Mouse (Mus musculus) bone marrow macrophage, adult 2 months (primary cell): Measurements from ENCODE around the gene Slc50a1. TPM values are rescaled to one million over a fixed set of nuclear protein-coding genes. Genes with fewer than 3 reads are reported as not detected.

Experiments used
- H3K27ac ChIP-seq: 2 replicates; pipeline ENCODE4 v1.5.1; 2012; ENCODE audit warnings: low read depth, low read length; ENCODE audit not compliant: insufficient read depth
- H3K4me1 ChIP-seq: 2 replicates; pipeline ENCODE4 v1.6.1; 2012; ENCODE audit warnings: low read length; ENCODE audit not compliant: control insufficient read depth, insufficient read depth
- H3K4me3 ChIP-seq: 2 replicates; pipeline ENCODE4 v1.5.1; 2012; ENCODE audit warnings: mild to moderate bottlenecking, low read length, moderate library complexity; ENCODE audit not compliant: insufficient read depth
- CTCF ChIP-seq: IDR thresholded peaks from 2 replicates; pipeline ENCODE4 v1.5.1; 2012; ENCODE audit warnings: low read depth, mild to moderate bottlenecking, low read length, moderate library complexity
- POLR2A ChIP-seq: IDR thresholded peaks from 2 replicates; pipeline ENCODE4 v1.6.1; 2012; ENCODE audit warnings: mild to moderate bottlenecking, low read depth, low read length, borderline replicate concordance
- polyA plus RNA-seq: library from polyadenylated mRNA; stranded (reverse); fragments of >200 nt; gene quantifications from 2 replicates; pipeline ENCODE4 v1.2.4, GENCODE M21; 2012; ENCODE audit not compliant: missing spikeins, insufficient read depth, insufficient read length

Gene Slc50a1
- polyA plus RNA-seq, 1 experiment, result 42.7 TPM

- no peak overlapping the region for H3K4me3 ChIP-seq
- no peak for TF ChIP-seq POLR2A
- no peak for TF ChIP-seq CTCF
- no peak overlapping the region for H3K27ac ChIP-seq
- peaks cover 7% of the 10 kb centered on the region; the same call in 1 of the 2 replicates for H3K4me1 ChIP-seq
These were observed 44.0 kb downstream of the Slc50a1 start for GRCm38 (mm10) chr3:89226361-89226760.

DNA sequence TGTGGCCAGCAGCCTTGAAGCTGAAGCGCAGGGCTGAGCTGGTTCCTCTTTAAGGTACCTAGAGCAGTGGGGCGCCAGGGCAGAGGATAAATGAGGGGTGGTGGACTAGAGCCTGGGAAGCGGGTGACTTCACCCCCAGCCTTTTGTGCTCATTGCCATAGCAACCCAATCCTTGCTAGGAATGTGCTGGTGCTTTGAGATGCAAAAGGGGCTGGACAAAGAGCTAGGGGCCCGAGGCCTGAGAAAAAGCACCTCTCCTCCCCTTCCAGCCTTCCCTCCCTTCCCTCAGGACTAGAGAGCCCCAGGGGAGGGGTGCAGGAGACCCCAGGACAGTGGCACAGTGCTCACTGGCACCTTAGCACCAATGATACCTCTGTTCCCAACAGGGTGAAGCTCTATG is 44.5 kb downstream of the Slc50a1 start:
- Histone ChIP-seq H3K4me1 (peaks cover 5% of the 10 kb centered on the region; the same call in 1 of the 2 replicates), H3K4me3 (no peak overlapping the region), H3K27ac (no peak overlapping the region)
- no peak for TF ChIP-seq POLR2A
- TF ChIP-seq CTCF, result no peak

- H3K4me1 ChIP-seq, result peaks cover 5% of the 10 kb centered on the region; the same call in 1 of the 2 replicates
- no peak overlapping the region for H3K27ac ChIP-seq
- TF ChIP-seq CTCF (no peak), POLR2A (no peak)
- H3K4me3 ChIP-seq, result no peak overlapping the region
These were observed 45.0 kb downstream of the Slc50a1 start for GRCm38 (mm10) chr3:89225321-89225815.

GRCm38 (mm10) chr3:89224796-89225195 is 45.6 kb downstream of the Slc50a1 start:
- H3K4me1 ChIP-seq, result peaks cover 5% of the 10 kb centered on the region; the same call in 1 of the 2 replicates
- no peak overlapping the region for H3K27ac ChIP-seq
- no peak for TF ChIP-seq CTCF
- TF ChIP-seq POLR2A, result no peak
- H3K4me3 ChIP-seq, result no peak overlapping the region

- Histone ChIP-seq H3K27ac (no peak overlapping the region), H3K4me1 (no peaks in the 10 kb centered on the region), H3K4me3 (no peak overlapping the region)
- no peak for TF ChIP-seq CTCF
- TF ChIP-seq POLR2A, result no peak
These were observed 49.2 kb downstream of the Slc50a1 start for GRCm38 (mm10) chr3:89221167-89221566.

DNA sequence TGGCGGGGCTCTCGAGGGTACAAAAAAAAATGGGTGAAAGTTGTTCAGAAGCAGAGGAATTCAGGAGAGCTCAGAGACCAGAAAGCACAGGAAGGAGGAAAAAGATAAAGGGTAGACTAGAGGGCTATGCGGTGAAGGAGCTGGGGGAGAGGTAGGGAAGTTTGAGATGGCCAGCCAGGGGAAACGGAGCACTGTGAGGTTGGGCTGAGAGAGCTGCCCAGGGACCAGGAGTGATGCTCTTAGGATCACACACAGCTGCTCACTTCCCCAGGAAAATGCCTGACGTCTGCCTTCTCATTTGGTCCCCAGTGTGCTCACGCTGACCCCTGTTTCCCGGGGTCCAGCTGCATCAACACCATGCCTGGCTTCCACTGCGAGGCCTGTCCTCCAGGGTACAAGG is 50.8 kb downstream of the Slc50a1 start:
- H3K4me1 ChIP-seq, result peaks cover 3% of the 10 kb centered on the region
- H3K27ac ChIP-seq, result no peak overlapping the region
- no peak for TF ChIP-seq CTCF
- H3K4me3 ChIP-seq, result no peak overlapping the region

DNA sequence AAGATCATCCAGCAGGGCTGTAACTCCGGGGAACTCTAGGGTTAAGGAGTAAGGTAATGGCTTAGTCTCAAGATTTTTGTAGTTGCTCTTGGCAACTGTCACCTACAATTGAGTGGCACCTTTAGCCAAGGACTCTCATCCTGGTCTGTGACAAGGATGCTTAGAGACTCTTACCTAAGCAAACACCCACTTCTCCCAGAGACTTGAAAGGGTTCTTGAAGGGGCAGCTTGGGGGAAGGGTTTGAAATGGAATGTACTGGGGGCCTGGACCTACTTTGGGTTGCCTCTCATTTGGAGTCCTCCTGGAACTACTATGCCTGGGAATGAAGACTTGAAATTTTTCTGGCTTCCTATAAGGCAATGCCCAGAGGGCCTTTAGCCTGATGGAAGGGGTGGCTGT is 52.1 kb downstream of the Slc50a1 start:
- H3K4me1 ChIP-seq, result peaks cover 5% of the 10 kb centered on the region
- H3K27ac ChIP-seq, result no peak overlapping the region
- TF ChIP-seq POLR2A (no peak), CTCF (no peak)
- no peak overlapping the region for H3K4me3 ChIP-seq

Other genes with a start within 250 kb of the Slc50a1 start
- gene Rusc1, start 177.3 kb downstream of the Slc50a1 start, polyA plus RNA-seq, result 22.0 and 28.2 TPM in 2 replicates
- gene Gm43738, start 169.5 kb downstream of the Slc50a1 start, polyA plus RNA-seq, result not detected in 2 replicates
- gene Fdps, start 168.6 kb downstream of the Slc50a1 start, polyA plus RNA-seq, result 37.5 and 42.2 TPM in 2 replicates
- gene Pklr, start 134.4 kb downstream of the Slc50a1 start, polyA plus RNA-seq, result not detected in 2 replicates
- gene Hcn3, start 110.4 kb downstream of the Slc50a1 start, polyA plus RNA-seq, result 0.47 TPM in 1 of 2 replicates, not detected in the other
- 52.5 and 61.4 TPM in 2 replicates for gene Clk2, start 105.8 kb downstream of the Slc50a1 start, polyA plus RNA-seq
- 76.5 and 77.9 TPM in 2 replicates for gene Scamp3, start 93.1 kb downstream of the Slc50a1 start, polyA plus RNA-seq
- gene Fam189b, start 87.4 kb downstream of the Slc50a1 start, polyA plus RNA-seq, result 17.4 TPM in 2 replicates
- 130 and 141 TPM in 2 replicates for gene Gba, start 67.6 kb downstream of the Slc50a1 start, polyA plus RNA-seq
- 1.1 TPM in 1 of 2 replicates, not detected in the other for gene Thbs3, start 55.4 kb downstream of the Slc50a1 start, polyA plus RNA-seq
- 66.1 and 66.8 TPM in 2 replicates for gene Mtx1, start 43.5 kb downstream of the Slc50a1 start, polyA plus RNA-seq
- gene Muc1, start 41.5 kb downstream of the Slc50a1 start, polyA plus RNA-seq, result 0.47 TPM in 1 of 2 replicates, not detected in the other
- 94.1 and 97.0 TPM in 2 replicates for gene Krtcap2, start 24.6 kb downstream of the Slc50a1 start, polyA plus RNA-seq
- gene Trim46, start 24.3 kb downstream of the Slc50a1 start, polyA plus RNA-seq, result 0.34 and 0.84 TPM in 2 replicates
- gene Dpm3, start 11.2 kb downstream of the Slc50a1 start, polyA plus RNA-seq, result 62.0 and 66.3 TPM in 2 replicates
- 0.96 TPM in 1 of 2 replicates, not detected in the other for gene Efna1, start 10.6 kb upstream of the Slc50a1 start, polyA plus RNA-seq
- gene Efna3, start 52.4 kb upstream of the Slc50a1 start, polyA plus RNA-seq, result not detected in 2 replicates
- not detected in 2 replicates for gene Efna4, start 67.5 kb upstream of the Slc50a1 start, polyA plus RNA-seq
- gene Adam15, start 79.4 kb upstream of the Slc50a1 start, polyA plus RNA-seq, result 315 and 328 TPM in 2 replicates
- gene Dcst2, start 91.4 kb upstream of the Slc50a1 start, polyA plus RNA-seq, result not detected in 2 replicates
- gene Dcst1, start 94.7 kb upstream of the Slc50a1 start, polyA plus RNA-seq, result not detected in 2 replicates
- 66.0 and 75.2 TPM in 2 replicates for gene Zbtb7b, start 124.2 kb upstream of the Slc50a1 start, polyA plus RNA-seq
- gene Lenep, start 132.2 kb upstream of the Slc50a1 start, polyA plus RNA-seq, result not detected in 2 replicates
- gene Flad1, start 141.3 kb upstream of the Slc50a1 start, polyA plus RNA-seq, result 17.7 and 20.5 TPM in 2 replicates
- gene Cks1b, start 147.8 kb upstream of the Slc50a1 start, polyA plus RNA-seq, result 46.6 and 55.2 TPM in 2 replicates
- 56.0 and 56.8 TPM in 2 replicates for gene Shc1, start 147.9 kb upstream of the Slc50a1 start, polyA plus RNA-seq
- 25.3 and 28.0 TPM in 2 replicates for gene Pygo2, start 159.6 kb upstream of the Slc50a1 start, polyA plus RNA-seq
- gene Pbxip1, start 166.1 kb upstream of the Slc50a1 start, polyA plus RNA-seq, result 14.1 and 17.3 TPM in 2 replicates
- gene Pmvk, start 184.0 kb upstream of the Slc50a1 start, polyA plus RNA-seq, result 25.9 and 26.8 TPM in 2 replicates
- gene Kcnn3, start 249.6 kb upstream of the Slc50a1 start, polyA plus RNA-seq, result not detected in 2 replicates